Mouse (Mus musculus): Measurements from ENCODE around the gene Amd1. TPM values are rescaled to one million over a fixed set of nuclear protein-coding genes. Genes with fewer than 3 reads are reported as not detected.

Amd1 gene
- polyA plus RNA-seq (2014; fragmentation: Nextera tagmentation; extraction: Ambion mirVana), result 61.8 and 61.9 TPM in 2 replicates

DNA sequence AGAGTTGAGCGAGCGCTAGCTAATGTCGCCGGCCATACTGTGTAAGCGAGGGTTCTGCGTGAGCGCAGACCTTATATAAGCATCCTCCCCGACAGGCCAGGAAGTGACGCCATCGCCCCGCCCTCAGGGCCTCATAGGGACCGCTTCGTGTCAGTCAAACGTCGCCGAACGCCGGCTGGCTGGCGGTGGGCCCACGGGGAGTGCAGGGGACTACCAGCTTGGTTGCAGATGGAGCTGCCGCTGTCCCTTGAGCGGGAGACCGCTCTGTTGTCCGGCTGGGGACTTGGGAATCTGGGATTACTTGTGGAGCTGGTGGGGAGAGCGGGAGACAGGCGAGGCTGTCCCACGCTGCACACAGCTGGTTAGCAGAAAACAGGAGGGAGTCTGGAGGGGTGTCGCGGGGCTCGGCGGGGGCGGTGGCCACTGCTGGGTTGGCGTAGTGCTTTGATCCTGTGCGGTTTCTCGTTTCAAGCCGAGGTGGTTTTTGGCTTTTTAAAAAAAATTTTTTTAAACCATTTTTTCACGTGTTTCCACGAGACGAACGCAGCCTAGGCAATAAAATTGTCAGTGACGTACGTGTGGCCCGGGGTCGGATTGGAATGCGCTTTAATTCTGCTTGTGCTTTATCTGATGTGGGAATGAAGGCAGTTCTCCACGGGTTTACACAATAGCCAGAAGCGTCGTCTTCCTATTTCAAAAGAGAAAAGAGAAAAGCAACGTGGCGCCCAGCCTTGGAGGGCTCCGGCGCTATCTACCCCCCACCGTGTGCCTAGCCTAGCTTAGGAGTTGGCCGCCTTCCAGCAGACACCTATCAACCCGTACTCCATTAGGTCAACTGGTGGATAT lies at the start of gene Amd1:
Amd1 (minus strand) TSS at position 47 of the 846 bp plus-strand sequence.
- H3K27ac ChIP-seq (replicated peaks; ENCODE audit: low read depth, low read length), result peak within 1 kb of the TSS; percentile 92
- H3K9me3 ChIP-seq (ENCODE audit: control insufficient read depth, low read length), result 0 out of 2 replicates have a peak, but pooled peaks cover 6% of the 10 kb centered on the region
- H3K36me3 ChIP-seq (ENCODE audit: control insufficient read depth, insufficient read depth, low read length), result no peaks in the 10 kb centered on the region
- peak within 1 kb of the TSS; percentile 96 for H3K4me3 ChIP-seq (ENCODE audit: low read depth, low read length)
- peaks cover 10% of the 10 kb centered on the region for H3K4me1 ChIP-seq (ENCODE audit: control insufficient read depth, insufficient read depth, low read length)
- ATAC-seq (ENCODE audit: low read depth) (peak; percentile 96), DNase-seq (ENCODE audit: low spot score) (peak; percentile 100)
- H3K27me3 ChIP-seq (replicated peaks; ENCODE audit: control insufficient read depth, insufficient read depth, low read length), result no peaks in the 10 kb centered on the region
- H3K9ac ChIP-seq (ENCODE audit: low read depth, low read length), result peak within 1 kb of the TSS; percentile 94
- H3K4me2 ChIP-seq (ENCODE audit: low read depth, low read length), result peak within 1 kb of the TSS; percentile 82
- under 1% methylated on average over 47 of the region's 55 CpGs for WGBS

DNA sequence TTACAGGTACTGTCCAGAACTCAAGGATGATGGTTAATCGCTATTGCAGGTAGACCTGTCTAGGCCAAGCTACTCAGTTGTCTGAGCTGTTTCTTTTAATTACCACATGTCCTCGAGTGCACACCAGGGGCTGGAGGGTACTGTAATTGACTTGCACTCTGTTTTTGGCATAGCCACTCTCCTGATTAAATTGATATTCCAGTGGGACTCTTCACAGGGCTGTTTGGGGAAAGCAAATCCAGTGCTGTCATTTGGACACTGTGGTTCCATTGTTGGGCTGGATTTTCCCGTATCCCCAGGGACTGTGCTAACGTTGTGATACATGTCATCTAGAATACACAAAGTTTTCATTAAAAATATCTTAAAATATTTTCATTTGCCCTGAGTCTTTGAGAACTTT lies 49.2 kb upstream of the Amd1 start:
- WGBS, result 52% methylated on average over 4 of the region's 4 CpGs
- no peaks in the 10 kb centered on the region for H3K36me3 ChIP-seq (ENCODE audit: control insufficient read depth, insufficient read depth, low read length)
- H3K4me2 ChIP-seq (ENCODE audit: low read depth, low read length), result peak overlapping the region; percentile 69
- 0 out of 2 replicates have a peak overlapping the region, but pooled peaks have one; percentile 87 for H3K4me3 ChIP-seq (ENCODE audit: low read depth, low read length)
- no peak overlapping the region for H3K27ac ChIP-seq (replicated peaks; ENCODE audit: low read depth, low read length)
- DNase-seq (ENCODE audit: low spot score), result no peak
- no peaks in the 10 kb centered on the region for H3K27me3 ChIP-seq (replicated peaks; ENCODE audit: control insufficient read depth, insufficient read depth, low read length)
- H3K4me1 ChIP-seq (ENCODE audit: control insufficient read depth, insufficient read depth, low read length), result peaks cover 13% of the 10 kb centered on the region
- no peak overlapping the region for H3K9ac ChIP-seq (ENCODE audit: low read depth, low read length)
- H3K9me3 ChIP-seq (ENCODE audit: control insufficient read depth, low read length), result no peaks in the 10 kb centered on the region
- no peak for ATAC-seq (ENCODE audit: low read depth)

DNA sequence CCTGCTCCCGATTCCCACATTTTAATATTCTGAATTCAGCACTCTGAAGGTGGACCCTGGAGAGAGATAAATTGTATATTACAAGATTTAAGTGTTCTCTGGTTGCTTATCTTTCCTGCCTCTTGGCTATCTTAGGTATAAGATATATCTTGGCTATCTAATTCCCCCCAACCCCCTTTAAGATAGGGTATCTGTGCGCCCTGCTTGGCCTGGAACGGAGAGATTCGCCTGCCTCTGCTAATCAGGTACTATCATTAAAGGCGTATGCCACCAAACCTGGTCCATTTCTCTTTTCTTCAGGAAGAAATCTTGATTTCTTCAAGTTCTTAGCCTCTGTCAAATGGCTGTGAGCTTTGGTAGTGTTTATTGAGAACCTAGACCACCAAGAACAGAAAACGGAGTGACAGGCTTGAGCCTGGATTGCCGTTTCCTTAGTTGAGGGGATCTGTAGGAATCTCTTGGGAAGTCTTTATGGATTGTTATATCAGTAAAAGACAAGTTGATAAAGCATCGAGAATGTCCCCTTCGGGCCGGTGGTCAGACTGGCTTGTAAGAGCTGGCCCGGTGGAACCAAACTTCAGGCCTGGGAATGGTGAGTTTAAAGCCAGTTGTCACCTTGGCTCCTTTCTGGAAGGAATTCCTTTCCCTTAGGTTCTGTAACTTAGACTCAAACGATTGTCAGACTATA lies 48.4 kb upstream of the Amd1 start:
- 50% methylated on average over 12 of the region's 12 CpGs for WGBS
- peak overlapping the region; percentile 97 for H3K27ac ChIP-seq (replicated peaks; ENCODE audit: low read depth, low read length)
- no peak for ATAC-seq (ENCODE audit: low read depth)

DNA sequence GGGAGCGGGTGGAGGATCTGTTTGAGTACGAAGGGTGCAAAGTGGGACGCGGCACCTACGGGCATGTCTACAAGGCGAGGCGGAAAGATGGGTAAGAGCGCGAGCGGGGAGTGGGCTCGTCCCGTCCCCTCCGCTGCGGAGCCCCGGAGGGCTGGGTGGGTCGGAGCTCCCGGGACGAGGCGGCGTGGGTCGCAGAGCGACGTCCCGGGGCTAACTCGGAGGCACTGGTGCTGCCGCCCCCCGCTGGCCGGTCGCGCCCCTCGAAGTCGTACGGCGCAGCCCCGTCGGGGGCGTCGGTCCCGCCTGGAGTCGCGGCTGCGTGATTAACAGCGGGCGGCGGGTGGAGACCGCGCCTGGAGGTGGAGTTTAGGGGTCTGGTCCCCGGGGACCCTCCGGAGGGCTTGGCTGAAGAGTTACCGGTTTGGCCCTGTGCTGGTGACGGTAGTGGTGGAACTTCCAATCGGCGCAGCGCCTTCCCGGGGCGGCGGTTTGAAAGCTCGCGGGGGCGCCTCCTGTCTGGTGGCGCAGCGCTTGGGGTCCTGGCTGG lies 47.7 kb upstream of the Amd1 start:
- Histone ChIP-seq H3K9me3 (ENCODE audit: control insufficient read depth, low read length) (no peaks in the 10 kb centered on the region), H3K27ac (replicated peaks; ENCODE audit: low read depth, low read length) (peak overlapping the region; percentile 97), H3K4me1 (ENCODE audit: control insufficient read depth, insufficient read depth, low read length) (peaks cover 13% of the 10 kb centered on the region), H3K4me2 (ENCODE audit: low read depth, low read length) (peak overlapping the region; percentile 69), H3K9ac (ENCODE audit: low read depth, low read length) (peak overlapping the region; percentile 87), H3K4me3 (ENCODE audit: low read depth, low read length) (peak overlapping the region; percentile 87), H3K36me3 (ENCODE audit: control insufficient read depth, insufficient read depth, low read length) (no peaks in the 10 kb centered on the region), H3K27me3 (replicated peaks; ENCODE audit: control insufficient read depth, insufficient read depth, low read length) (no peaks in the 10 kb centered on the region)
- peak; percentile 83 for DNase-seq (ENCODE audit: low spot score)
- WGBS, result under 1% methylated on average over 26 of the region's 62 CpGs
- ATAC-seq (ENCODE audit: low read depth), result peak; percentile 12

More for the DNA sequence above, 48.4 kb upstream of the Amd1 start:
- Histone ChIP-seq H3K4me2 (ENCODE audit: low read depth, low read length) (peak overlapping the region; percentile 69), H3K9ac (ENCODE audit: low read depth, low read length) (peak overlapping the region; percentile 87), H3K4me1 (ENCODE audit: control insufficient read depth, insufficient read depth, low read length) (peaks cover 13% of the 10 kb centered on the region), H3K9me3 (ENCODE audit: control insufficient read depth, low read length) (no peaks in the 10 kb centered on the region), H3K36me3 (ENCODE audit: control insufficient read depth, insufficient read depth, low read length) (no peaks in the 10 kb centered on the region), H3K4me3 (ENCODE audit: low read depth, low read length) (peak overlapping the region; percentile 87), H3K27me3 (replicated peaks; ENCODE audit: control insufficient read depth, insufficient read depth, low read length) (no peaks in the 10 kb centered on the region)
- no peak for DNase-seq (ENCODE audit: low spot score)

DNA sequence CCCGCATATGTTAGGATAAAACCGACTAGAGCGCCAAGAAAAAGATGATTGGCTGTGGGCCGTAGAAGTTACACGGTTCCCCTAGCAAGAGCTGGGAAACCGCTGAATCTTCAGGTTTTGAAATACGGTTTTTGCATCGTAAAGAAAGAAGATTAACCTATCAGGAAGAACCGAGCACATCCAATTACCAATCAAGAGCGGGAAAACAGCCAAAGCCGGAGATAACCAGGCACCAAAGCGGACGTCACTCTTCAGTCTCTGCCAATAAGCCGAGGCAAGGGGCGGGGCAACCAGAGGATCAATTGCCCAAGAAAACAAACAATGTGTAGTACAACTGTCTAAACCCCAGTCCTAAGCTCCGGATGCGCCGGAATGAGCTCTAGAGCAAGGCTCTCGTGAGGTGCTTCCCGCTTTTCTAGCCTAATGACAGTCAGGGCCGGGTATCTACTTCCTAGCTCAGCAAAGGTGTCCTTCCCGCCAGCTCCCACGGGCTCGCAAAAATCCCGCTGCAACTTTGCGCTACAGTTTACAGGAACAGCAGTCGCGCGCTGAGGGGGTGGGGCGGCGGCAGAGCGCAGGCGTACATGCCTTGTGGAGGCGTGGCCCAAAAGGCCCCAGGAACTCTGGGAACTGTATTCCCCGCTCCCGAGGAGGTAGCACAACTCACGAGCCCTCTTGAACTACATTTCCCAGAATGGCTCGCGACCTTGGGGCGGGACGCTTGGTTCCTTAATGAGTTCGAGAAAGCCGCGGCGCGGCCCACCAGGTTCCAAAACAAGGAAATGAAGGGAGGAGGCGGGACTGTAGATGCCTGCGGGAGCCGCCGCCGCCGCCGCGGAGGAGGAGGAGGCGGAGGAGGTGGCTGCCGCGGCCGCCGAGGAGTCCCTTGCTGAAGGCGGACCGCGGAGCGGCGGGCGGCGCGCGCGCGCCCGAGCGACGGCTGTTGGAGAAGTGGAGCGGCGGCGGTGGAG lies 46.9 kb upstream of the Amd1 start:
- under 1% methylated on average over 54 of the region's 76 CpGs for WGBS
- Histone ChIP-seq H3K4me2 (ENCODE audit: low read depth, low read length) (peak overlapping the region; percentile 69), H3K27ac (replicated peaks; ENCODE audit: low read depth, low read length) (peak overlapping the region; percentile 97), H3K4me1 (ENCODE audit: control insufficient read depth, insufficient read depth, low read length) (peaks cover 13% of the 10 kb centered on the region), H3K4me3 (ENCODE audit: low read depth, low read length) (peak overlapping the region; percentile 87), H3K9me3 (ENCODE audit: control insufficient read depth, low read length) (no peaks in the 10 kb centered on the region), H3K27me3 (replicated peaks; ENCODE audit: control insufficient read depth, insufficient read depth, low read length) (no peaks in the 10 kb centered on the region), H3K9ac (ENCODE audit: low read depth, low read length) (peak overlapping the region; percentile 87), H3K36me3 (ENCODE audit: control insufficient read depth, insufficient read depth, low read length) (no peaks in the 10 kb centered on the region)
- DNase-seq (ENCODE audit: low spot score) (peak; percentile 100), ATAC-seq (ENCODE audit: low read depth) (peak; percentile 99)

DNA sequence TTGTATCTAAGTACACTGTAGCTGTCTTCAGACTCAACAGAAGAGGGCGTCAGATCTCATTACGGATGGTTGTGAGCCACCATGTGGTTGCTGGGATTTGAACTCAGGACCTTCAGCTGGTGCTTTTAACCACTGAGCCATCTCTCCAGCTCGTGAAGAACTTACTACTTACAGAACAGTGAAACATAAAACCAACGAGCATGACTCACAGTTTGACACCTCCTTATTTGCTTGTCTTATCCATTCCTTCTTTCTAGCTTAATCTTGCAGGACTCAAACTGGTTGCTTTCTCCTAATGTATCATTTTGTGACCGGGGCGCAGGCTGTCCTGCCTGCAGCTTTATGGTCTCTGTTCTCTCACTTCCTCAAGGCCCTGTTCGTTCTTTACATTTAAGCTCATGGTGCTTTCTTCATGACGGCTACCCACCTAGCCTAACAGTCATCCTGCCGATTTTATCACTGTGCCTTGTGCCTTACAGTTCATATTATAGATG lies 45.5 kb upstream of the Amd1 start:
- no peaks in the 10 kb centered on the region for H3K9me3 ChIP-seq (ENCODE audit: control insufficient read depth, low read length)
- DNase-seq (ENCODE audit: low spot score) (no peak), ATAC-seq (ENCODE audit: low read depth) (no peak)
- no peaks in the 10 kb centered on the region for H3K36me3 ChIP-seq (ENCODE audit: control insufficient read depth, insufficient read depth, low read length)
- no peak overlapping the region; the same call in 1 of the 2 replicates for H3K4me3 ChIP-seq (ENCODE audit: low read depth, low read length)
- H3K27me3 ChIP-seq (replicated peaks; ENCODE audit: control insufficient read depth, insufficient read depth, low read length), result no peaks in the 10 kb centered on the region
- peaks cover 13% of the 10 kb centered on the region for H3K4me1 ChIP-seq (ENCODE audit: control insufficient read depth, insufficient read depth, low read length)
- H3K4me2 ChIP-seq (ENCODE audit: low read depth, low read length), result no peak overlapping the region
- no peak overlapping the region for H3K27ac ChIP-seq (replicated peaks; ENCODE audit: low read depth, low read length)
- 69% methylated on average over 9 of the region's 9 CpGs for WGBS
- no peak overlapping the region for H3K9ac ChIP-seq (ENCODE audit: low read depth, low read length)

DNA sequence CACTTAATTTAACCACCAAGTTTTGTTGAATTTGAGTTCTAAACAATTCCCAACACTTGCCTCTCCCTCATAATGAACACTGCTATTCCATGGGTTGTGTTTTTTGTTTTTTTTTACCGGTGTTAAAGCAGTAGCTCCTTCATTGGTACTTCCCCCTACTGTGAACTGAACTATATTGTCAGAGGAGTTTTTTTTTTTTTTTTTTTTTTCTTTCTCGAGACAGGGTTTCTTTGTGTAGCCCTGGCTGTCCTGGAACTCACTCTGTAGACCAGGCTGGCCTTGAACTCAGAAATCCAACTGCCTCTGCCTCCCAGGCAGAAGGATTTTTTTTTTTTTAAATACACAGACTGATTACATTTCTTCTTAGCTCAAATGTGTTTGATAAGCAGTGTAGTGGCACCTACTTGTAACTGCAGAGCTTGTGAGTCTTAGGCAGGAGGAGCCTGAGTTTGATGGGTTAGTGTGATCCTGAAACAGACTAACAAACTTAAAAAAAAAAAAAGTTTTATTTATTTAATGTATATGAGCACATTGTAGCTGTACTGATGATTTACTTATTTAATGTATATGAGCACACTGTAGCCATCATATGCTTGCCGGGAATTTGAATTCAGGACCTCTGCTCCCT lies 44.9 kb upstream of the Amd1 start:
- Histone ChIP-seq H3K4me1 (ENCODE audit: control insufficient read depth, insufficient read depth, low read length) (peaks cover 13% of the 10 kb centered on the region), H3K27me3 (replicated peaks; ENCODE audit: control insufficient read depth, insufficient read depth, low read length) (no peaks in the 10 kb centered on the region), H3K9me3 (ENCODE audit: control insufficient read depth, low read length) (no peaks in the 10 kb centered on the region), H3K36me3 (ENCODE audit: control insufficient read depth, insufficient read depth, low read length) (no peaks in the 10 kb centered on the region), H3K4me3 (ENCODE audit: low read depth, low read length) (no peak overlapping the region), H3K4me2 (ENCODE audit: low read depth, low read length) (no peak overlapping the region), H3K9ac (ENCODE audit: low read depth, low read length) (no peak overlapping the region), H3K27ac (replicated peaks; ENCODE audit: low read depth, low read length) (no peak overlapping the region)
- DNase-seq (ENCODE audit: low spot score) (no peak), ATAC-seq (ENCODE audit: low read depth) (no peak)
- WGBS, result 80% methylated on average over 3 of the region's 3 CpGs

Data from embryonic facial prominence, embryonic 14.5 days (tissue).